Mouse (Mus musculus): ENCODE measurements around the gene Dpf3. TPM values are rescaled to one million over a fixed set of nuclear protein-coding genes. Genes with fewer than 3 reads are reported as not detected.

Dpf3 gene
- polyA plus RNA-seq, 1 experiment from 2014 or later: 6.6 TPM

DNA sequence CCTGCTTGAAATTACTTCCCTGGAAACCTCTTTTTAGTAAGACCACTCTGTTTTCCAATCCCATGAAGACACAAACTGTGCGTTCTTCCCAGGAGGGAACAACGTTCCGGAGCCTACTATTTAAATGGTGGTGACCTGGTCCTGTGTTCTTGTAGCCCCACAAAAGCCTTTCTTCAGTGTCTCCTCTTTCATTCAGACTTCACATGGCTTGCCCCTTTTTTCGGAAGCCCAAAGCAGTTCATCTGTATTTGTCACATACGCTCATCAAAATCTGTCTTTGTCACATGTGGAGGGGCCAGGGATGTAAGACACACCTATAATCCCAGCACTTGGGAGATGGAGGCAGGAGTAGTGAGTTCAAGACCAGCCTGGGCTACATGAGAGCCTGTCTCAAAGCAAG lies 73.8 kb downstream of the Dpf3 start:
- Histone ChIP-seq H3K36me3 (no peaks in the 10 kb centered on the region), H3K4me1 (replicated peaks) (peaks cover 12% of the 10 kb centered on the region), H3K9ac (no peak overlapping the region), H3K4me3 (replicated peaks) (no peak overlapping the region), H3K27ac (no peak overlapping the region), H3K4me2 (no peak overlapping the region), H3K27me3 (no peaks in the 10 kb centered on the region), H3K9me3 (replicated peaks) (no peaks in the 10 kb centered on the region)
- no peak for DNase-seq
- no peak for ATAC-seq (ENCODE audit: low read depth)
- WGBS (ENCODE audit: insufficient replicate concordance): 85% methylated on average over 5 of the region's 5 CpGs

DNA sequence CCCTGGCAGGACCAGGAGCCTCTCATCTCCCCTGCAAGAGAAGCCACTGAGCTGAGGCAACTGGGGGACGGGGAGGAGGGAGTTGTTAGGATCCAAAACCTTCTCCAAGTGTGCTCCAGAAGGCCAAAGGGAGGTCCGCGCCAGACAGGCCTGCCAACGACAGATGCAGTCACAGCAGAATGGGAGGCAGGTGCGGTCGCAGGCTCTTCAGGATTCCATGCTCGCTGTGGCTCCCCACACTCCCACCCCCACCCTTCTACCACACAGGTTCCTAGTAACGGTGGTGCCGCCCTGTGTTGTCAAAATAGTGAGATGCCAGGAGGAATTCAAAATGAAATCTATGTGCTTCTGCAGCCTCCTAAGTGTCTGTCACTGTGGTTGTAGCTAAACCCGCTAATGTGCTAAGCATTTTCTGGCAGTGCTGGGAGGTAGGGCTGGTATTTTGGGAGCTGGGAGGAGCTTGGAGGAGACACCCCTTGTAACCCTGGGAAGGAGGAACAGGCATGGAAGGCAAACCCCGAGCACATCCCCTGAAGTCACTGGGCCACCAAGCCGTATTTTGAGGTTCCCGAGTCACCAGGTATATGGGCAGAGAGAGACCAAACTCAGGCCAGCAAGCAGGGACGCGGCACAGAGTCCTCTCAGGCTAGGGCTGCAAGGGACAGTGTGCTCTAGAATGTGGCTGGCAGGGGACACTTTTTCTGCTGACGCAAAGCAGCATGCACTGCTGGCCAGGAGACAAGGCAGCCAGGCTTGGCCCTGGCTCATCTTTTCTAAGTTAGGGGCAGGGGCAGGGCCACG lies 75.6 kb downstream of the Dpf3 start:
- Histone ChIP-seq H3K4me3 (replicated peaks) (no peak overlapping the region), H3K4me1 (replicated peaks) (peaks cover 12% of the 10 kb centered on the region), H3K4me2 (no peak overlapping the region), H3K9me3 (replicated peaks) (no peaks in the 10 kb centered on the region), H3K36me3 (no peaks in the 10 kb centered on the region), H3K27me3 (no peaks in the 10 kb centered on the region), H3K9ac (no peak overlapping the region), H3K27ac (no peak overlapping the region)
- no peak for ATAC-seq (ENCODE audit: low read depth)
- no peak for DNase-seq
- 57% methylated on average over 17 of the region's 17 CpGs for WGBS (ENCODE audit: insufficient replicate concordance)

DNA sequence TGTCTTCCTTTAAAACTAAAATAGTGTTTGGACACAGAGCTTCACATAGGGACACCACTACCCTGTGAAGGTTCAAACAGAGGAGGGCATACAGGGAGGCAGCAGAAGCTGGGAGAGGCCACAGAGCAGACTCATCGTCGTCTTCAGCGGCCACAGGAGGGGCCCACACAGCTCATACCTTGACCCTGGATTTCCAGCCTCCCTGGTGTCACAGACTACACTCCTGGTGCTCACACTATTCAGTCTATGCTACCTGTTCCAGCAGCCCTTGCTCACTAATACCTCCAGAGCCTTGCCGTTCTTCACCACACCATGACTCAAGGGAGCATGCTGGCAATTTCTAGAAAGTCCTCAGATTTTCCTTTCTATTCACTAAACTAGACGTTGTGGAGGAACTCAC lies 76.5 kb downstream of the Dpf3 start:
- Histone ChIP-seq H3K4me1 (replicated peaks) (peaks cover 12% of the 10 kb centered on the region), H3K27me3 (no peaks in the 10 kb centered on the region), H3K9ac (no peak overlapping the region), H3K27ac (no peak overlapping the region), H3K4me2 (no peak overlapping the region), H3K4me3 (replicated peaks) (no peak overlapping the region), H3K9me3 (replicated peaks) (no peaks in the 10 kb centered on the region), H3K36me3 (no peaks in the 10 kb centered on the region)
- whole genome bisulfite sequencing (ENCODE audit: insufficient replicate concordance): 63% methylated on average over 5 of the region's 5 CpGs
- ATAC-seq (ENCODE audit: low read depth) (no peak), DNase-seq (no peak)

DNA sequence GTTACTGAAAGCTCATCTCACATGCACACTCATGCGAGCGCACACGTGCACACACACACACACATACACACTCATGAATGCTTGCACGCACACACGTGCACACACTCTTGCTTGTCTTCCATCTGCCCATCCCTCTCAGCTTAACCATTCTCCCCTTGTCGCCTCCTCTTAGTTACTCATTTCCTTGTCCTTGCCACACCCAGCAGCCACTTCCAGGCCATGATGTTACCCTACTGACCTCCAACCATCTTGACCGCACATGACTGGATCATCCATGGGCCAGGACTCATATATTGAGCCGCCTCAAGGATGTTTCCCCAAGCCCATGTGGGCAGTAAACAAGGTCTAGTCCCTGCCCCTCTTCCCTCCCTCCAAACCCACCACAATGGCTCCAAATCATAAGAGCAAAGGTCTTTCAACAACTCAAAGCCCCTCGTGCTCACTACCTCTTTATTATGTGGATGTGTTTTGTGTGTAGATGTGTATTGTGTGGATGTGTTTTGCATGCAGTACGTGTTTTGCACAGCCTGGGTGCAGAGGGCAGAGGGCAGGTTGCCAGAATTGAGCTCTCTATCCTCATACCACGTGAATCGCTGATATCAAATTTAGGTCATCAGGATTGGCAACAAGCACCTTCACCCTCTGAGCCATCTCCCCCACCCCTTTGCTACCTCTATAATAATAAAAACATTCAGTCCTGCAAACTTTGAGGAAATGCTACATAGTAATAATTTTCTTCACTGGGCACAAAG lies 82.0 kb downstream of the Dpf3 start:
- H3K4me1 ChIP-seq (replicated peaks): peaks cover 16% of the 10 kb centered on the region

DNA sequence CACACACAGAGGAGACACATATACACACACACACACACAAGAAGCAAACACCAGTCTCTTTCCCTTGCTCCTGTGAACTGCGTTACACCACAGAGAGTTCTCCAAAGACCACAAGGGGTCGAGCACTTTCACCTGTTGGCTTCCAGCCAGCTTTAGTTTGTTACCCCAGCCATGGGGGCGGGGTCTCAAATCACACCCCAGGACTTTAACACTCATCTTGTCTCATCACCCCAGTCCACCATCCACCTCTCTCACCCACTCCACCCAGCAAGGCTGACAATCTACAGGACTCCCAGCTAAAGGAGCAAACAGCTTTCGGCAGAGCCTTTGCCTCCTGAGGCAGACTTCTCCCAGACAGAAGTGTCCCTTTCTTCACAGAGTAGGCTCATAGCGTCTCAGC lies 85.2 kb downstream of the Dpf3 start:
- no peak overlapping the region for H3K27ac ChIP-seq
- H3K4me2 ChIP-seq: no peak overlapping the region
- no peaks in the 10 kb centered on the region for H3K27me3 ChIP-seq
- DNase-seq (no peak), ATAC-seq (ENCODE audit: low read depth) (no peak)
- H3K4me3 ChIP-seq (replicated peaks): no peak overlapping the region
- peaks cover 13% of the 10 kb centered on the region for H3K4me1 ChIP-seq (replicated peaks)
- no peak overlapping the region for H3K9ac ChIP-seq
- no peaks in the 10 kb centered on the region for H3K9me3 ChIP-seq (replicated peaks)
- no peaks in the 10 kb centered on the region for H3K36me3 ChIP-seq
- 64% methylated on average over 5 of the region's 5 CpGs for WGBS (ENCODE audit: insufficient replicate concordance)

More for the DNA sequence above, 82.0 kb downstream of the Dpf3 start:
- WGBS (ENCODE audit: insufficient replicate concordance): 82% methylated on average over 12 of the region's 12 CpGs
- H3K36me3 ChIP-seq: no peaks in the 10 kb centered on the region
- H3K27ac ChIP-seq: no peak overlapping the region
- no peak overlapping the region for H3K4me3 ChIP-seq (replicated peaks)
- DNase-seq (no peak), ATAC-seq (ENCODE audit: low read depth) (no peak)
- no peak overlapping the region for H3K4me2 ChIP-seq
- H3K9me3 ChIP-seq (replicated peaks): no peaks in the 10 kb centered on the region
- H3K9ac ChIP-seq: no peak overlapping the region
- H3K27me3 ChIP-seq: no peaks in the 10 kb centered on the region

DNA sequence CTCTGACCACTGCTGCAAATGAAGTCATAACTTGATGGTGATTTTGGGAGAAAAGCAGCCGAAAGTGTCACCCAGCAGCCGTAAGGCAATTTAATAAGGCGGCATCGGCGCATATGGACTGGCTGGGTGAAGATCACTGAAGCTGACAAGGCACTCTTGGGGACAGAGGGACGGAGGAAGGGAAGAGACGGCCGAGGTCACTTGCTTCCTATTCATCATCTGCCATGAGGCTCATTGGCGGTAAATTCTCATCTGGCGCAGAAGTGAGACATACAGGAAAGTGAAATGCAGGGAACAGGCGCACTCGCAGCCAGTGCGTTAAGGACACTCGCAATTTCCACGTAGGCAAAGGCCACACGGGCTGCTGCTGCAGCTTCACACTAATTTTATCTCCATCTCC lies 95.5 kb downstream of the Dpf3 start:
- 85% methylated on average over 16 of the region's 16 CpGs for WGBS (ENCODE audit: insufficient replicate concordance)

DNA sequence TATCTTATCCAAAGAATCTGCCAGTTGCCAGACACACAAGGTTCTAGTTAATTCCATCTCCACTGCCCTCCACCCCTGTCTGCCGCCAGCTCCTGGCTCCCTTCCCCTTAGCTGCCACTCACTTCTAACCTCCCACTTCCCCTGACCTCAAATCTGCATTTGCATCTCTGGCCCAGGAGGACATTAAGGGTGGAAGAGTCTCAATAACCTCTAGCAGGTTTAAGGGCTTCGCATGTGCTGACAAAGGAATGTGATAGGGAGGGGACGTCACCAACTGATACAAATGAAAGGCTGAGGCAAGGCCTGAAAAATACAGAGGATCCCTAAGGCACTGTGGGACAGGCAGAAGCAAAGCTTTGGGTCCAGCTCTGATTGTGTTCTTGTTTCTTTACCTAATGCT lies 100.0 kb downstream of the Dpf3 start:
- ATAC-seq (ENCODE audit: low read depth): 0 out of 2 replicates have a peak, but pooled peaks have one; percentile 11
- WGBS (ENCODE audit: insufficient replicate concordance): 26% methylated on average over 3 of the region's 3 CpGs
- H3K27me3 ChIP-seq: no peaks in the 10 kb centered on the region
- H3K9ac ChIP-seq: no peak overlapping the region
- H3K4me2 ChIP-seq: no peak overlapping the region
- no peak overlapping the region for H3K4me3 ChIP-seq (replicated peaks)
- peaks cover 65% of the 10 kb centered on the region for H3K4me1 ChIP-seq (replicated peaks)
- no peaks in the 10 kb centered on the region for H3K36me3 ChIP-seq
- no peak overlapping the region for H3K27ac ChIP-seq
- no peak for DNase-seq
- H3K9me3 ChIP-seq (replicated peaks): no peaks in the 10 kb centered on the region

More for the DNA sequence above, 95.5 kb downstream of the Dpf3 start:
- DNase-seq (no peak), ATAC-seq (ENCODE audit: low read depth) (no peak)
- H3K36me3 ChIP-seq: no peaks in the 10 kb centered on the region
- H3K9ac ChIP-seq: no peak overlapping the region
- H3K27ac ChIP-seq: no peak overlapping the region
- H3K27me3 ChIP-seq: no peaks in the 10 kb centered on the region
- no peak overlapping the region for H3K4me2 ChIP-seq
- no peak overlapping the region for H3K4me3 ChIP-seq (replicated peaks)
- H3K9me3 ChIP-seq (replicated peaks): no peaks in the 10 kb centered on the region
- H3K4me1 ChIP-seq (replicated peaks): peaks cover 34% of the 10 kb centered on the region

DNA sequence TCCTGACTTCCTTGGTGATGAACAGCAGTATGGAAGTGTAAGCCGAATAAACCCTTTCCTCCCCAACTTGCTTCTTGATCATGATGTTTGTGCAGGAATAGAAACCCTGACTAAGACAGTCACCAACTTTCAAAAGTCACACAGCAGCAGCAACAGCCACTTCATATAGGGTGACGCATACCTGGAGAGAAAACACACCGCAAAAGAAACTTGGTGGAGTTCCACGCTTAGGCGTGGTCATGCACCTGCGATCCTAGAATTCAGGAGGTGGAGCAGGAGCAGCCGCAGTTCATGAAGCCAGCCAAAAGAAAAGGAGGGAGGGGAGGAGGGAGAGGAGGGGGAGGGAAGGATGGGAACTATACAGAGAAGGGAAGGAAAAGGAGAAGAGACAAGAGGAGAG lies 106.4 kb downstream of the Dpf3 start:
- H3K27me3 ChIP-seq: no peaks in the 10 kb centered on the region
- H3K36me3 ChIP-seq: no peaks in the 10 kb centered on the region
- H3K9me3 ChIP-seq (replicated peaks): no peaks in the 10 kb centered on the region
- H3K4me2 ChIP-seq: no peak overlapping the region
- no peak for DNase-seq
- H3K4me3 ChIP-seq (replicated peaks): no peak overlapping the region
- H3K27ac ChIP-seq: no peak overlapping the region
- no peak overlapping the region for H3K9ac ChIP-seq
- H3K4me1 ChIP-seq (replicated peaks): peaks cover 59% of the 10 kb centered on the region
- WGBS (ENCODE audit: insufficient replicate concordance): 87% methylated on average over 7 of the region's 7 CpGs
- ATAC-seq (ENCODE audit: low read depth): no peak

DNA sequence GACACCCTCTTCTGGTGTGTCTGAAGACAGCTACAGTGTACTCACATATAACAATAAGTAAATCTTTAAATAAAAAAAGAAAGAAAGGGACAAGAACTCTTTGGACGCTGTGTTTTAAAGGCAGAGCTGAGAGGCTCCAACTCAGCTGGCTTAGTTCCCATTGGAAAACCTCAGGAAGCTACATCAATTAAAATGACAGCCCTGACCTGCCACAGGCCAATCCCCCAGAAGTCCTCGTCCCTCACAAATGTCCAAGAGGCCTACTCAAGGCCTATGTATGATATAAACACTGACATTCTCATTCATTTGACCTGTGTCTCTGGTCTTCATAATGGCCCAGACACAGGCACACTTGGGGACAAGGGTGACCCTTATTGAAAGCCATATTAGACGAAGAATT lies 107.5 kb downstream of the Dpf3 start:
- Histone ChIP-seq H3K9ac (no peak overlapping the region), H3K36me3 (no peaks in the 10 kb centered on the region), H3K27me3 (no peaks in the 10 kb centered on the region), H3K9me3 (replicated peaks) (no peaks in the 10 kb centered on the region), H3K4me3 (replicated peaks) (no peak overlapping the region), H3K4me1 (replicated peaks) (peaks cover 61% of the 10 kb centered on the region), H3K27ac (no peak overlapping the region), H3K4me2 (no peak overlapping the region)
- 76% methylated on average over 3 of the region's 3 CpGs for WGBS (ENCODE audit: insufficient replicate concordance)
- DNase-seq (no peak), ATAC-seq (ENCODE audit: low read depth) (no peak)

DNA sequence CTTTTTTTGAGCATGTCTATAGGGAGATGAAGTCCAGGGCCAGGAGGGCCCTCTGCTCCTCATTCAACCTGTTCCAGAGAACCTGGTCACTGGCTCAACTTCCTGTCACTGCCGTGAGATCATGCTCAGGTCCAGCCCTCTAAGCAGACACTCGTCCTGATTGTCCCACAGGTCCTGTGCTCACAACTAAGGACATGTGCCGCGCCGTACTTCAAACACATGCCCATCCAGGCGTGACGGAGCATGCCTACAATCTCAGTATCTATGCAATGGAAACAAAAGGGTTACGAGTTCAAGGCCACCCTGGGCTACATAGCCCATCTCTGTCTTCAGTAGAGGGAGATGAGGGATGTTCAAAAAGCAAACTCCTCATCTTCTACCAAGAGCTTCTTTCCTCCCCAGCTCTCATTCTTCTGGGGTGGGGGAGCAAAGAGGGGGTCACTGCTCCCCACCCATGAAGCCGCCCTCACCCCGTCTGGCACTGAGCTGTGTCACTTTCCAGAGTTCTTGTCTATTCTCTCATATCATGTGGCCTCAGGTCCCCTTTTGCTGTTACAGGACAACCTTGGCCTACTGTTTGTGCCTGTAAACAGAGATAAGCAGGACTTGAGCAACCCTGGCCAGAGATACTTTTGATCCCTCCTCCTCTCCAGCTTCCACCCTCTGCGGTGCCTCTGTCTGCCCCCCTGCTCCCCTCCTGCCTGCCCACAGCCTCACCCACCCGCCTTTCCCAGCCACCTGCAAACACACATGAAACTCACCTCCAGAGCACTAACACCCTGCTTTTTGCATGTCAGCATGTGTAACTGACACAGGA lies 112.3 kb downstream of the Dpf3 start:
- Histone ChIP-seq H3K27me3 (no peaks in the 10 kb centered on the region), H3K4me1 (replicated peaks) (peaks cover 86% of the 10 kb centered on the region), H3K4me2 (peak overlapping the region; percentile 58), H3K9ac (peak overlapping the region; percentile 66), H3K27ac (peak overlapping the region; percentile 96), H3K36me3 (peaks cover 2% of the 10 kb centered on the region; the same call in 1 of the 2 replicates), H3K4me3 (replicated peaks) (peak overlapping the region; percentile 29), H3K9me3 (replicated peaks) (no peaks in the 10 kb centered on the region)
- peak; percentile 98 for ATAC-seq (ENCODE audit: low read depth)
- WGBS (ENCODE audit: insufficient replicate concordance): 29% methylated on average over 12 of the region's 12 CpGs
- DNase-seq: peak; percentile 82

DNA sequence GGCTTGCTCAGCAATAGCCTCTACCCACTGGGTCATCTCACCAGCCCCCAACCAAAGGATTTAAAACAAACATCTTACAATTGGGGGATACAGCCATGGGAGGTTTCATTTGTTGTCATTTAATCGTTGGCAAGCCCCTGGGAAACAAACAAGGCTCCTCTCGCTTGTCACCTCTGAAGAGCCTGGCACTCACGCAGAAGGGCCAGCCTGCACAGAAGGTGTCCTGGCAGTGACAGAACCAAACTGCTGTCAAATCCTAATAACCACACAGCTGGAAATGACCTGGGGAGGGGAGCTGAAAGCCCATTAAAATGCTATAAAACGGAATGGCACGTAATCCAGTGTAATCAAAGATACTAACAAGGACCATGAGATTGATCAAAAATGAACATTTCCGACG lies 114.4 kb downstream of the Dpf3 start:
- no peak overlapping the region for H3K9ac ChIP-seq
- H3K27me3 ChIP-seq: no peaks in the 10 kb centered on the region
- H3K9me3 ChIP-seq (replicated peaks): no peaks in the 10 kb centered on the region
- H3K36me3 ChIP-seq: peaks cover 3% of the 10 kb centered on the region; the same call in 1 of the 2 replicates
- H3K4me3 ChIP-seq (replicated peaks): no peak overlapping the region
- 87% methylated on average over 7 of the region's 7 CpGs for WGBS (ENCODE audit: insufficient replicate concordance)
- H3K27ac ChIP-seq: peak overlapping the region; percentile 6; the same call in 1 of the 2 replicates
- DNase-seq: no peak
- no peak overlapping the region for H3K4me2 ChIP-seq
- peaks cover 87% of the 10 kb centered on the region for H3K4me1 ChIP-seq (replicated peaks)
- ATAC-seq (ENCODE audit: low read depth): no peak

Measured in liver, embryonic 13.5 days (tissue).